Mouse (Mus musculus) embryo, embryonic 10 days (tissue): ENCODE data around the gene Gm9507.
"Not testable (repeated sequence)": the region's sequence is repeated elsewhere in the genome, so short reads cannot be mapped to it uniquely, and the experiment has no call there.

ENCODE experiments used
- DNase-seq: peaks from one replicate; pipeline ENCODE4 v3.0.0-alpha.2; 2015; ENCODE audit warnings: low spot score

The Gm9507 gene

GRCm38 (mm10) chr10:77811743-77812142 lies at the start of gene Gm9507:
Gm9507 (minus strand) TSS chr10:77811843.
- no peak for DNase-seq

- no peak for DNase-seq
Measured at GRCm38 (mm10) chr10:77852559-77852958, 40.9 kb upstream of the Gm9507 start, which contains the start of gene Gm10318. Gm10318 (plus strand) TSS chr10:77852859.

GRCm38 (mm10) chr10:77847538-77847937 lies 35.9 kb upstream of the Gm9507 start:
- DNase-seq = no peak

- no peak for DNase-seq
Measured at GRCm38 (mm10) chr10:77846961-77847360, 35.3 kb upstream of the Gm9507 start.

- DNase-seq = no peak
Measured at GRCm38 (mm10) chr10:77846503-77846902, 34.9 kb upstream of the Gm9507 start, which contains the start of gene Gm36176. Gm36176 (plus strand) TSS chr10:77846803.

- no peak for DNase-seq
Measured at GRCm38 (mm10) chr10:77839006-77839405, 27.4 kb upstream of the Gm9507 start.

GRCm38 (mm10) chr10:77835647-77836046 lies 24.0 kb upstream of the Gm9507 start, which contains the start of gene Krtap10-10:
Krtap10-10 (plus strand) TSS chr10:77835947.
- no peak for DNase-seq

- DNase-seq = no peak
Measured at GRCm38 (mm10) chr10:77826951-77827350, 15.3 kb upstream of the Gm9507 start, which contains the start of gene Krtap10-4. Krtap10-4 (minus strand) TSS chr10:77827095.

- DNase-seq = no peak
Measured at GRCm38 (mm10) chr10:77819203-77819602, 7.6 kb upstream of the Gm9507 start.

GRCm38 (mm10) chr10:77818523-77818922 lies 6.9 kb upstream of the Gm9507 start:
- DNase-seq = no peak

GRCm38 (mm10) chr10:77815514-77815913 lies 3.9 kb upstream of the Gm9507 start:
- DNase-seq = peak; percentile 51

- DNase-seq = no peak
Measured at GRCm38 (mm10) chr10:77814382-77814781, 2.7 kb upstream of the Gm9507 start, which contains the start of gene Gm2696. Gm2696 (plus strand) TSS chr10:77814682.

GRCm38 (mm10) chr10:77804095-77804494 lies 7.5 kb downstream of the Gm9507 start:
- no peak for DNase-seq

- no peak for DNase-seq
Measured at GRCm38 (mm10) chr10:77798921-77799508, 12.6 kb downstream of the Gm9507 start, which contains the start of gene Gm19668. Gm19668 (minus strand) TSS chr10:77799133.

GRCm38 (mm10) chr10:77798164-77798920 lies 13.3 kb downstream of the Gm9507 start:
- not testable (repeated sequence) for DNase-seq

GRCm38 (mm10) chr10:77797677-77798076 lies 14.0 kb downstream of the Gm9507 start:
- no peak for DNase-seq

- no peak for DNase-seq
Measured at GRCm38 (mm10) chr10:77794976-77795375, 16.7 kb downstream of the Gm9507 start, which contains the start of gene Gm9639. Gm9639 (minus strand) TSS chr10:77795076.

- DNase-seq = no peak
Measured at GRCm38 (mm10) chr10:77788621-77789020, 23.0 kb downstream of the Gm9507 start.

- DNase-seq = not testable (repeated sequence)
Measured at GRCm38 (mm10) chr10:77787876-77788275, 23.8 kb downstream of the Gm9507 start, which contains the start of gene Gm7137. Gm7137 (minus strand) TSS chr10:77788200.

GRCm38 (mm10) chr10:77783396-77783795 lies 28.2 kb downstream of the Gm9507 start:
- DNase-seq = not testable (repeated sequence)

- not testable (repeated sequence) for DNase-seq
Measured at GRCm38 (mm10) chr10:77782442-77782841, 29.2 kb downstream of the Gm9507 start, which contains the start of gene Gm3250. Gm3250 (minus strand) TSS chr10:77782542.

- not testable (repeated sequence) for DNase-seq
Measured at GRCm38 (mm10) chr10:77776844-77777243, 34.8 kb downstream of the Gm9507 start, which contains the start of gene Gm7138. Gm7138 (minus strand) TSS chr10:77776944.

GRCm38 (mm10) chr10:77772142-77772541 lies 39.5 kb downstream of the Gm9507 start:
- DNase-seq = not testable (repeated sequence)
